Mouse (Mus musculus): ENCODE measurements at regions not wholly inside any gene's neighbourhood (a gene's known extent, or its start where the extent isn't known, plus 50 kb on each side); places are given as distances from the start of the nearest gene placed in this dataset.

GRCm38 (mm10) chr9:14002236-14002635 lies 174.7 kb downstream of the Fam76b start:
- no peak for TF ChIP-seq POLR2A (IDR thresholded peaks at IDR 0.05; ENCODE audit: extremely low read depth, insufficient read depth, low read length)
- no peak for TF ChIP-seq CTCF (IDR thresholded peaks at IDR 0.05; ENCODE audit: extremely low read depth, insufficient read depth, low read length)
